Mouse (Mus musculus) heart, postnatal 25 days (tissue): ENCODE data around the gene Olfr935. TPM values are rescaled to one million over a fixed set of nuclear protein-coding genes. Genes with fewer than 3 reads are reported as not detected.

Experiments
- DNase-seq: peaks from one replicate; pipeline ENCODE4 v3.0.0; 2022; ENCODE audit warnings: low spot score
- intact Hi-C: fragments of 180-260 bp; cut with DNase I; formaldehyde crosslinking; loops from one replicate; pipeline ENCODE4 v1.15.1; 2025
- microRNA-seq: library from miRNA; unstranded; fragments of <30 nt; microRNA quantifications from one replicate; pipeline ENCODE4 v1.2.0, GENCODE M21; 2022
- total RNA-seq, 2 experiments: library from RNA; stranded (reverse); gene quantifications; 2 replicates each; pipeline ENCODE4 v1.2.3; 2021

Olfr935 gene
- not detected for total RNA-seq

GRCm38 (mm10) chr9:38999583-38999982, at the start of gene Olfr935:
TSS of gene Olfr935 (minus strand) at chr9:38999683.
- intact Hi-C loops: no loop called here
- no peak for DNase-seq

DNA sequence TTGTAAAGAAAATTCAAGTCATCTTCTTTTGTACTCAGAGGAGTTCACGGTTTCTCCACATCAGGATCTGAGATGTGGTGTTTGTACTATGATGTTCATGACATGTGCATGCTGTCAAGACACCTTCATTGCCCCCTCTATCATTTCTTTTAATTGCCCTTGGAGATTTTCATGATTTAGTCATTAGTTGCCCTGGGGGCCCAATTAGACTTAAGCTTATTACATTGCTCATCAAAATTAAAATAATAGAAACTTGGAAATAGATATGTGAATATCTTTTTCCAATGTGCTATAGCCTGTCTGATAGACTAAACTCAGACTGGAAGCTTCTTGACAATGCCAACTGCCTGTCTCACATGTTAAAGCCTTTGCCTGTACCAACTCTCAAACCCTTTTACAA, 23.8 kb upstream of the Olfr935 start, which contains the start of gene Olfr146:
Gene Olfr146, minus strand, starts transcription at position 101 of the 400 bp plus-strand sequence.
- no peak for DNase-seq
- intact Hi-C loops: no loop called here

DNA sequence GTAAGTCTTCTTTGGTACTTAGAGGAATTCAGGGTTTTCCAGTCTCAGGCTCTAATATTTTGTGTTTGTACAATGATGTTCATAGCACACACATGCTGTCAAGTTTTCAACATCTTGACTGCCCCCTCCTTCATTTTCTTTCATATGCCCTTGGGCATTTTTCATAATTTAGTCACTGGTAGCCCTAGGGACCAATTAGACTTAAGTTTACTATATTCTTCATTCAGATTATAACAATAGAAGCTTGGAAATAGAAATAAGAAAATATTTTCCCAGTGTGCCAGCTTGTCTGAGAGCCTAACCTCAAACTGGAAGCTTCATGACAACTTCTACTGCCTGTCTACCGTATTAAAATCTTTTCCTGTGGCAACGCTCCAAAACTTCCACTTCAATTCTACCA, 11.3 kb downstream of the Olfr935 start, which contains the start of gene Olfr934:
Gene Olfr934, minus strand, starts transcription at position 101 of the 400 bp plus-strand sequence.
- intact Hi-C loops: no loop called here
- DNase-seq: no peak

- DNase-seq: no peak
- intact Hi-C loops: no loop called here
Measured at GRCm38 (mm10) chr9:38972013-38972412, 27.5 kb downstream of the Olfr935 start, which contains the start of gene Olfr933. TSS of gene Olfr933 (plus strand) at chr9:38972313.

DNA sequence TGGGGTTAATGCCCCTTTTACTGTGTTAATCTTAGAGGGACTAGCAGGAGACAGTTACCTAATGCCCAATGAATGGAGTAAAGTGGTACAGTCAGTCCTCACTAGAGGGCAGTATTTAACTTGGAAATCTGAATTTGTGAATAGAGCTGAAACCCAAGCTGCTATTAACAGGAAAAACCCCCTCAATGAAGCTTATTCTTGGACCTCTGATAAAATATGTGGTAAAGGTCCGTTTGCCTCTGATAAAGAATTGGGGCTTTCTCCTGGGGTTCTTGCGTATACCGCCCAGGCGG, 45.4 kb downstream of the Olfr935 start:
- intact Hi-C loops: no loop called here
- DNase-seq: no peak

DNA sequence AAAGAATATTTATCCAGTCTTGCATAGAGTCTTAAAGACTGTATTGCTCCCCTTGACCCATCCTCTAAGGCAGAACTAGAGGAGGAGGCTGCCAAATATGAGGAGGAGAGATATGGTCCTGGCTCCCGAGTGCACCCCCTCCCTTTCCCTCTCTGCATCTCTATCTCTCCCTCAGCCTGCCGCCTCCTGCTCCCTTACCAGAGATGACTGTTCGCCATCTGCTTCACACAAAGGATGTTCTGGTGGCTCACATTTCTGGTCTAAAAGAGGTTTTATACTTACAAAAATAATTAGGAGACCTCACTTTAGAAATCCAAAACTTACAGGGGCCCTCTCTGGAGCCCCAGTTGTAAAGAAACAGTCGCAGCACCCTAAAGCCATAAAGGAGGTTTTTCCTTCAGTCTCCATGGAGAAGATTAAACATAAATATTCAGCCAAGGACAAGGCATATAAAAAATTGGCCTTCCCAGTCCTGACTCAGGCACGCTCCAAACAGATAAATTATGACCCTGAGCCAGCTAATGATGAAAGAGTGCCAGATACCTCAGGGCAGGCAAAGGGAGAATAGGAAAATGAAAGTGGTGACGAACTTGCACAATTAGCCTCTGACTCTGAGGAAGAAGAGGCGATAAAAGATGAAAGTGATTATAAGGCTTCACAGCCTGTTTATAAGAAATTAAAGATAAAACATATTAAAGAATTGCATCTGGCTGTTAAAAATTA, 45.9 kb downstream of the Olfr935 start:
- DNase-seq: no peak
- intact Hi-C loops: no loop called here

Small RNA genes lying within 50 kb of the gene (microRNA-seq; reads per million reads assigned to microRNA genes)
- gene Gm25529: not detected

Other genes with a start within 250 kb of the Olfr935 start
- gene Olfr920, start 247.4 kb downstream of the Olfr935 start, total RNA-seq: under 1 TPM; 0.06 to 0.08 TPM
- gene Olfr921, start 226.6 kb downstream of the Olfr935 start, total RNA-seq: not detected
- gene Olfr922, start 185.1 kb downstream of the Olfr935 start, total RNA-seq: not detected
- gene Olfr923, start 173.1 kb downstream of the Olfr935 start, total RNA-seq: not detected
- not detected for gene Olfr924, start 155.2 kb downstream of the Olfr935 start, total RNA-seq
- gene Olfr26, start 144.6 kb downstream of the Olfr935 start, total RNA-seq: not detected
- not detected for gene Olfr926, start 122.6 kb downstream of the Olfr935 start, total RNA-seq
- not detected for gene Olfr930, start 69.9 kb downstream of the Olfr935 start, total RNA-seq
- not detected for gene Olfr933, start 27.4 kb downstream of the Olfr935 start, total RNA-seq
- not detected for gene Olfr934, start 11.4 kb downstream of the Olfr935 start, total RNA-seq
- not detected for gene Olfr146, start 23.7 kb upstream of the Olfr935 start, total RNA-seq
- gene Olfr937, start 65.3 kb upstream of the Olfr935 start, total RNA-seq: not detected
- gene Olfr938, start 79.2 kb upstream of the Olfr935 start, total RNA-seq: not detected
- not detected for gene Olfr27, start 128.4 kb upstream of the Olfr935 start, total RNA-seq
- not detected for gene Olfr943, start 166.6 kb upstream of the Olfr935 start, total RNA-seq
- not detected for gene Olfr944, start 202.2 kb upstream of the Olfr935 start, total RNA-seq